Mouse (Mus musculus) liver, adult 2 months (tissue): ENCODE measurements around the gene Gm826.

Source experiments
- CTCF ChIP-seq: fragments of 200-500 bp; IDR thresholded peaks from 2 replicates; pipeline ENCODE4 v1.5.1; 2011; ENCODE audit warnings: low read depth, low read length, control low read depth
- POLR2A ChIP-seq: fragments of 200-500 bp; IDR thresholded peaks from 2 replicates; pipeline ENCODE4 v1.6.1; 2011; ENCODE audit warnings: low read length, control low read depth; ENCODE audit not compliant: insufficient read depth; ENCODE audit errors: extremely low read depth

DNA sequence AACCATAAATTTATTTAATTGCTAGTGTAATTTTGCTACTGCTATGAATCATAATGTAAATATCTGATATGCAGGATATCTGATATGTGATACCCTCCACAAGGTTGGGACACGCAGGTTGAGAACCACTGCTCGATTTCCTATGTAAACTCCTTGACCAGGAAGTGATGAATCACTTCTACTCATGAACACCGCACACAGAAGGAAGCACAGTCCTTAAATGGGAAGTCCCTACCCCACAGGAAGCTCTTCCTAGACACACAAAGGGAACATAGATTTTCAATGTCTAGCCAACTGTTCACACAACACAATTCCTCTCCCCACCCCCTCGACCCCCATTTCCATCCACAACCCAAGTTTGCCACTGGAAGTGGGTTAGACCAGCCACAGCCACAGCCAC, 15.7 kb downstream of the Gm826 start:
- TF ChIP-seq CTCF (no peak), POLR2A (no peak)
